Mouse (Mus musculus) stomach, postnatal 0 days (tissue): ENCODE results near the gene Ptma.

Source experiments
- CTCF ChIP-seq: IDR thresholded peaks from 2 replicates; pipeline ENCODE4 v1.5.1; 2016; ENCODE audit warnings: antibody characterized with exemption, low read depth, mild to moderate bottlenecking, moderate library complexity
- EP300 ChIP-seq: optimal IDR thresholded peaks from 2 replicates; pipeline ENCODE3; 2016; ENCODE audit warnings: antibody characterized with exemption

- TF ChIP-seq CTCF (peak; percentile 62), EP300 (no peak)
These were observed 2.1 kb downstream of the Ptma start for GRCm38 (mm10) chr1:86528571-86529180.
